Mouse (Mus musculus) cerebellum, adult 2 months (tissue): Measurements from ENCODE around the gene Crx.

Source experiments
- CTCF ChIP-seq: fragments of 200-500 bp; IDR thresholded peaks from 2 replicates; pipeline ENCODE4 v1.5.1; 2011; ENCODE audit warnings: low read depth, mild to moderate bottlenecking, control low read depth, low read length, moderate library complexity, borderline replicate concordance; ENCODE audit not compliant: insufficient read depth
- POLR2A ChIP-seq: fragments of 200-500 bp; IDR thresholded peaks from 2 replicates; pipeline ENCODE4 v1.6.1; 2011; ENCODE audit warnings: low read length, control low read depth, borderline replicate concordance; ENCODE audit not compliant: insufficient read depth

DNA sequence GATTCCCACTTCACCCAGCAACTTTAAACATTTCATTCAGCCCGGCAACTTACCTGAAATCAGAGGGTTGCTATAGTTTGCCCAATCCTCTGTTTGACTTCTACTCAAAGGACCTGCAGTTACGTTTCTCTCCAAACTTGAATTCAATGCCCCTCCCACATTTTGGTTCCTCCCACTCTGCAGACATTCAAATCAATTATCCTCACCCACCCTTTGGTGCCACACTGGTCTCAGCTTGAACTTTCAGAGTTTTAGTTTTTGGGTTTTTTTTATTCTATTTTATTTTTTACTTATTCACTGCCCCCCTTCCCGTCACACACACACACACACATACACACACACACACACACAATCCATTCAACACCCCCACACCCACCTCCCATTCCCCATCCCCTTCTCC is 40.2 kb downstream of the Crx start, which contains the start of gene Obox6:
- TF ChIP-seq CTCF (no peak), POLR2A (no peak)
